Comparison of ENCODE assay signal across 7 mouse cellular contexts in genomic region chr6:119448321-119449059, GRCm38 (mm10). TPM values are rescaled to one million over a fixed set of nuclear protein-coding genes. Genes with fewer than 3 reads are reported as not detected.
DNase-seq lines count a peak whose midpoint lies in the region; ATAC-seq and TF ChIP-seq lines count a peak whose summit lies in the region.

No protein-coding gene starts in this region.

- H3K27me3 ChIP-seq in hindbrain, embryonic 10.5 days (ENCODE audit: insufficient read depth, poor library complexity, severe bottlenecking), result peaks cover 35% of the 10 kb centered on the region
- peaks cover 42% of the 10 kb centered on the region for H3K27me3 ChIP-seq in liver, embryonic 14.5 days (ENCODE audit: control insufficient read depth, insufficient read depth, low read length)

- peak overlapping the region; percentile 31 for H3K4me3 ChIP-seq in bone marrow macrophage, adult 2 months (ENCODE audit: insufficient read depth, low read length)
- peak overlapping the region; percentile 51 for H3K4me3 ChIP-seq in hindbrain, embryonic 10.5 days
- H3K4me3 ChIP-seq in liver, embryonic 14.5 days (ENCODE audit: insufficient read depth in 1 of 2, low read depth in 2 of 2, low read length in 2 of 2), result peak overlapping the region; percentile 8 to 39; a peak in 3 of 4 replicates

- no peak for ATAC-seq in liver, embryonic 14.5 days (ENCODE audit: insufficient read depth)
- no peak for ATAC-seq in frontal cortex, adult (ENCODE audit: low TSS enrichment)

- H3K9ac ChIP-seq in liver, embryonic 14.5 days (replicated peaks), result no peak overlapping the region

- peak overlapping the region; percentile 46 for H3K4me2 ChIP-seq in liver, embryonic 14.5 days (ENCODE audit: low read depth)

- H3K36me3 ChIP-seq in hindbrain, embryonic 10.5 days, result no peaks in the 10 kb centered on the region
- no peaks in the 10 kb centered on the region for H3K36me3 ChIP-seq in liver, embryonic 14.5 days (replicated peaks; ENCODE audit: control insufficient read depth, insufficient read depth, low read depth)

- H3K27ac ChIP-seq in bone marrow macrophage, adult 2 months (ENCODE audit: insufficient read depth, low read depth, low read length), result no peak overlapping the region
- peak overlapping the region; percentile 77 for H3K27ac ChIP-seq in hindbrain, embryonic 10.5 days
- H3K27ac ChIP-seq in liver, embryonic 14.5 days, result no peak overlapping the region

- 3% methylated on average over 18 of the region's 18 CpGs for WGBS in hindbrain, embryonic 10.5 days
- WGBS in liver, embryonic 14.5 days (ENCODE audit: insufficient replicate concordance), result 15% methylated on average over 18 of the region's 18 CpGs

- TF ChIP-seq EP300 in liver, embryonic 14.5 days (IDR thresholded peaks at IDR 0.05; ENCODE audit: low read depth), result no peak

- peak; percentile 88 for DNase-seq in R1 (ENCODE audit: low read depth, low spot score)
- DNase-seq in hindbrain, embryonic 10.5 days (ENCODE audit: low spot score), result peak; percentile 53
- DNase-seq in liver, embryonic 14.5 days (ENCODE audit: low read depth in 3 of 3, low spot score in 3 of 3), result no peak
- peak; percentile 35 for DNase-seq in ovary, postnatal 36 days (ENCODE audit: low spot score)
- no peak for DNase-seq in spleen, adult 18-20 months

- no peaks in the 10 kb centered on the region for H3K9me3 ChIP-seq in hindbrain, embryonic 10.5 days
- H3K9me3 ChIP-seq in liver, embryonic 14.5 days (ENCODE audit: control insufficient read depth, low read length), result no peaks in the 10 kb centered on the region

- no peak for TF ChIP-seq CTCF in bone marrow macrophage, adult 2 months (IDR thresholded peaks at IDR 0.05; ENCODE audit: low read depth, low read length)
- TF ChIP-seq CTCF in liver, embryonic 14.5 days (IDR thresholded peaks at IDR 0.05; ENCODE audit: low read depth), result no peak

- peaks cover 13% of the 10 kb centered on the region for H3K4me1 ChIP-seq in bone marrow macrophage, adult 2 months (ENCODE audit: control insufficient read depth, insufficient read depth, low read length)
- peaks cover 47% of the 10 kb centered on the region for H3K4me1 ChIP-seq in hindbrain, embryonic 10.5 days (replicated peaks)
- H3K4me1 ChIP-seq in liver, embryonic 14.5 days (replicated peaks; ENCODE audit: control insufficient read depth in 2 of 2, insufficient read depth in 2 of 2, low read length in 1 of 2), result no peaks in the 10 kb centered on the region; a peak in 2 of 4 replicates

- TF ChIP-seq POLR2A in bone marrow macrophage, adult 2 months (IDR thresholded peaks at IDR 0.05; ENCODE audit: borderline replicate concordance, low read depth, low read length), result no peak

RNA-seq across cellular contexts. Expression of gene Fbxl14, which starts 31.0 kb away (rescaled TPM):
- polyA plus RNA-seq in bone marrow macrophage, adult 2 months (2012; ENCODE audit: insufficient read depth, insufficient read length, missing spikeins), result 30.7 and 34.3 TPM in 2 replicates
- 3.1 and 3.4 TPM in 2 replicates for polyA plus RNA-seq in hindbrain, embryonic 10.5 days (2016; fragmentation: Nextera tagmentation; extraction: Ambion mirVana)
- 16.3 and 18.8 TPM in 2 replicates for polyA plus RNA-seq in liver, embryonic 14.5 days (2012; rRNA removed)
- polyA plus RNA-seq in liver, embryonic 14.5 days (2014; fragmentation: Nextera tagmentation; extraction: Ambion mirVana), result 3.7 and 3.9 TPM in 2 replicates

RNA-seq across cellular contexts. Expression of gene Adipor2, which starts 31.0 kb away (rescaled TPM):
- 67.6 and 71.2 TPM in 2 replicates for polyA plus RNA-seq in bone marrow macrophage, adult 2 months (2012; ENCODE audit: insufficient read depth, insufficient read length, missing spikeins)
- 28.2 and 36.7 TPM in 2 replicates for polyA plus RNA-seq in hindbrain, embryonic 10.5 days (2016; fragmentation: Nextera tagmentation; extraction: Ambion mirVana)
- 16.5 and 18.4 TPM in 2 replicates for polyA plus RNA-seq in liver, embryonic 14.5 days (2012; rRNA removed)
- polyA plus RNA-seq in liver, embryonic 14.5 days (2014; fragmentation: Nextera tagmentation; extraction: Ambion mirVana), result 17.7 and 19.2 TPM in 2 replicates

Comparison
In these comparisons a context has a peak if more than half of its experiments do, and no peak if none do; other contexts are left out.
1. DNase-seq: peak in R1 (single experiment), hindbrain, embryonic 10.5 days (single experiment) and ovary, postnatal 36 days (single experiment); none in liver, embryonic 14.5 days (0 of 3) and spleen, adult 18-20 months (0 of 2).
2. Peak in every context shown above with its lines, with median percentiles within 50 percentile points of each other: H3K4me3 ChIP-seq.